Mouse (Mus musculus) retina, postnatal 7 days (tissue): ENCODE data around the gene H2-M10.4.
"Not testable (repeated sequence)": the region's sequence is repeated elsewhere in the genome, so short reads cannot be mapped to it uniquely, and the experiment has no call there.

Source experiments
- DNase-seq: peaks from one replicate; pipeline ENCODE4 v3.0.0-alpha.2; 2012; ENCODE audit warnings: low read depth, low spot score

The H2-M10.4 gene

DNA sequence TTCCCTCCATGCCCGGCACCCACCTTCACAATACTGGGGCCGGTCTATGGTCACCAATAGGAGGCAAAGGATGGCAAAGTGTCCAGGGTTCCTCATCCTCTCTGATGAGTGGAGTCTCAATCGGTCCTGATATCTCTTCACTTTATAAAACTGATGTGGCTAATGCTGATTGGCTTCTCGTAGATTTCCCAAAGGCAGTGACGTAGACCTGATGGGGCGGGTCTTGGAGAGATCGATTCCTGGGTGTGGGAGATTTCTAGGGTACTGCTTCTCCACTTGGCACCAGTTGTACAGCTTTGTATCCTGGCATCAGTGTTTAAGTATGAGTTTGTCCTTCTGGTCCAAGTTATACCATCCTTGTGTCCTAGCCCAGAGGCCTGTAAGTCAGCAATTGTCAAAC lies at the start of gene H2-M10.4:
TSS of gene H2-M10.4 (minus strand) at position 101 of the 400 bp plus-strand sequence.
- no peak for DNase-seq

DNA sequence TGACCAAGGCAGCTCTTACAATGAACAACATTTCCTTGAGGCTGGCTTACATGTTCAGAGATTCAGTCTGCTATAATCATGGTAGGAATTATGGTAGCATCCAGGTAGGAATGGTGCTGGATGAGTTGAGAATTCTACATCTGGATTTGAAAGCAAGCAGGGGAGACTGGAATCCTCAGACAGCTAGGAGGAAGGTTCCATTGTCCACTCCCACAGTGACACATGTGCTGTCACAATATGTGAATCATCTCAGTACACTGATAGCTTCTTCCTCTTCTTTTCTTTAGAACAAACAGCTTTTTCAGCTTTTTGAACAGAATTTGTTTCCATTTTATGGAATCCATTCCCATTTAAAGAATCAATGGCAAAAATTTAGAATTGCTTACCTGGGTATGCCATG lies 41.8 kb upstream of the H2-M10.4 start:
- no peak for DNase-seq

DNA sequence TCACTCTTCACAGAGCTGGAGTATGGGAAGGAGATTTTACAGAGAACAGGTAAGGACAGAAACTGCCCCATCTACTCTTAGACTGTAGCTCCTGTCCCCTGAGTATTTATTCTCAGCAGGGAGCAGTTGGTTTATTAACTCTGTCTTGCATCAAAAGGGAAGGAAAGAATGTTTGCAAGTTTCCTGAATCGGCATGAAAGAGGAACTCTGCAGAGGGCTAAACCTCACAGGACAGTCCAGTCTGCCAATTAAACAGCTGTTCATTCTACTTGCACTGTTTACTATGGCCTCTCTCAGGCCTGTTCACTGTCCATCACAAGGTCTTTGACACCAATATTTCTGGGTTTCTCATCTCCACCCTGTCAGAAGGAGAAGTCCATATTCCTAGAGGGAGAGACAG lies 38.3 kb upstream of the H2-M10.4 start:
- no peak for DNase-seq

DNA sequence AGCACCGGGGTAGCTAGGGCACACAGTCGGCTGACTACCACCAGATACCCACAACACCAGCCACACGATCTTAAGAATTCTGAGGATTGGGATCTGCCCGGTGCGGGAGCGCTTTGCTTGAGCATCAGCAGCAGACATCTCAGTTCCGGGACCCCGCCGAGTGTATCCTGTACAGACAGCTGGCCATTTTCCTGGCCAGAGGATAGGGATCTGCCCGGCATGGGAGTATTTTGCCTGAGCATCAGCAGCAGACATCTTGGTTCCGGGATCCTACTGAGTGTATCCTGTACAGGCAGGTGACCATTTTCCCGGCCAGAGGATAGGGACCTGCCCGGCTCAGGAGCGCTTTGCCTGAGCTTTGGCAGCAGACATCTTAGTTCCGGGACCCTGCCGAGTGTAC lies 26.0 kb upstream of the H2-M10.4 start:
- DNase-seq = not testable (repeated sequence)

DNA sequence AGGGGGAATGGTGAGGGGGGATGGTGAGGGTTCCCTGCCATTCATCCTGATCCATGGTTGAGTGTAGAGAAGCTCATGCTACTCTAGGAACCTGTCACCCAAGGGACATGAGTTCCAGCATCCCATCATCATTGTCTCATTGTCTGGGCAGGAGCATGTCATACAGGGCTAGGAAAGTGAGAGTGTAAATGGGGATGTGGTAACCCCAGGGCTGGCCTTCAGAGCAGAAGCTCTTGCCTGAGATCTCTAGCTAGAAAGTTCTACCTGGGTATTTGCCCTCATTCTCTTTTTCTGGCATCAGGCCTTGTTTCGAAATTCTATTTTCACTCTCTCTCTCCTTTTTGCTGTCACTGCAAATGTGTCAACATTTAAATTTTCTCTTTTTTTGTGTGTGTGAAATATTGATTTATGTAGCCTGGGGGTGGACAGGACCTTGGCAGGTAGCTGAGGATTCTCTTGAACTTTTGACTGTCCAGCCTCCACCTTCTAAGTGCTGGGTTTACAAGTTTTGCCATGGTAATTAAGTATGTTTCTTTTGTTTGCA lies 24.6 kb upstream of the H2-M10.4 start:
- DNase-seq = no peak

DNA sequence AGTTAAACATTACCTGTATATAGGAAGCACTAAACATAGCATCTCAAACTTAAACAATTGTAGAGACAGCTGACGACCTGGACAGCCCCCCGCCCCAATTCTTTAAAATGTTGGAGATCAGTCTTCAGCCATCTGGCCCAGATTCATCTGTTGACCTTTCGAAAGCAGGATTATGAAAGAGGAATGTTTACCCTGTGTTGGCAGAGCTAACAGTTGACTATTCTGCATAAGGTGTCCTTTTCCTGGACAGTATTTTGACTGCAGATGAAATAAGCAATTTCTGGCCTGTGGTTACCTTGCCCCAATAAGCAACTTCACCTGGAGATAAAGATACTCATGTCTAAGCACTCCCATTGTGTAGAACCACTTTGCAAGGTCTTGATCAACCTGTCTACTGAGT lies 21.7 kb upstream of the H2-M10.4 start:
- DNase-seq = no peak

DNA sequence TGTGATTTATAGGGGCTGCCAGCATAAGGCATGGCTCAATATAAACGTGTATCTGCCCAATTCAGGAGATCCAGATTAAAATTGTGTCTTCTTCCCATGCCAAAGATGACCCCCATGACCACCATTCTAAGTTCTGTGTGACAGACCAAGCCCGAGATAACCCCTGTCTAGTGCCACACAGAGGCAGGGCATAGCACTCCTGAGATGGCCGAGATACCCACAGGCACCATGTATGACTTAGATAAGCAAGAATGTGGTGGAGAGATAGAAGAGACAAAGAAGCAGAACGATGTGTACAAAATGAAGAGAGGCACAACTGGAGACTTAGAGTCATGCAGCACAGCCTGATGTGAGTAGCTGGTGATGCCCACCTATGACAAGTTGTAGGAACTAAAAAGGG lies 5.9 kb downstream of the H2-M10.4 start:
- no peak for DNase-seq

DNA sequence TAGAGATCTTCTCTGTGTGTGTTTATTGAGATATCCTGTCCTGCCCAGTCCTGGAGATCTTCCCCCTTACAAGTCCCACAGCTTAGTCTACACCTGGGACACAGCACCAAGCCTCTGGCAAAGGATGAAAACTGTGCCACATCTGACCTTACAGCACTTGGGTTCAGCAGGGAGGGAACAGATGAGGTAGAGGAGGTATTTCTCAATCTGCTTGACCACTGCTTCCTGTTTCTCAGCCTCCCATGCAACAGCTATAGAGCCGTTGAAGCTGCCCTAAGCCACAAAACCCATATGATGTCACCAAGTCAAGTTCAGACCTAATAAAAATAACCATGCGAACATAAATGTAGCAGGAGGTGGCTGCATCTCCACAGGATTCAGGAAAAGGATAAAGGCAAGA lies 30.7 kb downstream of the H2-M10.4 start:
- DNase-seq = no peak

DNA sequence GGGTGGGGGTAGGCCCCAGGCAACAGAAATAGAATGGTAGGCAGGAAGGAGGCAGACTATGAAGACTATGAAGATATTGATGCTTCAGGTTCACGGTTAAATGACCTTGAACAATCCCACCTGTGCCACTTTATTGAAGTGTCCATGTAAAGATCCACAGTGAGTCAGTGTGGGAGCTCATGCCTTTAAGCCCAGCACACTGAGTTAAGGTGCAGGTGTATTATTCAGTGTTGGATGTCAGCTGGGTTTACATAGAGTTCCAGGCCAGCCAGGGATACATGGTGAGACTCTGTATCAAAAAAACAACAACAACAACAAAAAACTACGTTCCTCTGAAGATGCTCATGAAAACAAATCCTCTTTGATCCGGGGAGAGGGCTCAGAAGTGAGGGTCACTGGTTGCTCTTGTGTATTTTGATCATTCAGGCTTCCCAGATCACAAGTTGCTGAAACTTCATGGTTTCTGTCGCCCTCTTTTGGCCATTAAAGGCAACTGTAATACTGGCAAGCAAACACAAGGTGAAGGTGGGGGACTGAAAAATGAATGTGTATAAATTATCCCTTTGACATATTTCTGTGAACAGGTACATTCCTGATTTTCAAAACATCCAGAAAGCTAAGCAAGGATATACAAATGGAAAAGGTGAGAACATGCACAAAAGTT lies 43.9 kb downstream of the H2-M10.4 start:
- peak; percentile 64 for DNase-seq

DNA sequence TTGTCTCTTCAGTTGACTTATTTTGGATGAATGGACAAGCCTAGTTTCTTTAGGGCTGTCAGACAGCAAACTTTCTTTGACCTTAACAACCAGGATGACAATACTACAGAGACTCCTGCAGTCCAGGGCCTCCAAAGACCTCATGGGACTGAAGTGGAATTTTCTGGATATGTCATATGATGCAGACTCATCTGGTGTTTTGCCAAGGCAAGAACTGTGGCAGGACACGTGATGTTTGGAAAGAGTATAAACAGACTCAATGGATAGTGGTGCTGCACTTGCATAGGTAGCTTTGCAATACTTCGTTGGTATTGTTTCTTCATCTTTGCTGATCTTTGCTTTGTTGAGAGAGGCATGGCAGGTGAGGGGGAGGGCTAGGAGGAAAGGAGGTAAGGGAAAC lies 44.7 kb downstream of the H2-M10.4 start:
- no peak for DNase-seq

DNA sequence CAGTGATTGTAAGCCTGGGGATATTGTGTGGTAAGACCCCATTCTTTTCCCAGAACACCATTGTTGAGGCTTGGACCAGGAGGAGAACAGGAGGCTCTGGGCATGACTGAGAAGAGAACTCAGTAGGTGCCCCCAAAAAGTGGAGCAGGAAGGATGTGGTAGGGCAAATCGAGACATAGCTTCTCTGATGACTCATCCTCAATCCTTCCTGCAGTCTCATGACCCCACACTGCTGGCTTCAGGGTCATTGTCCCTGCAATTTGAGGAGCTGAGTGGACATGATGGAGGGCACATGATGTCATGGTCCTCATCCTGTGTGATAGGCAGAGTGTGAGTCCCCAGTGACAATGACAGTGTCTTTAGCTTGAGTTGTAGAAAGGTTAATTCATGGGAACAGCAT lies 46.7 kb downstream of the H2-M10.4 start:
- DNase-seq = no peak

DNA sequence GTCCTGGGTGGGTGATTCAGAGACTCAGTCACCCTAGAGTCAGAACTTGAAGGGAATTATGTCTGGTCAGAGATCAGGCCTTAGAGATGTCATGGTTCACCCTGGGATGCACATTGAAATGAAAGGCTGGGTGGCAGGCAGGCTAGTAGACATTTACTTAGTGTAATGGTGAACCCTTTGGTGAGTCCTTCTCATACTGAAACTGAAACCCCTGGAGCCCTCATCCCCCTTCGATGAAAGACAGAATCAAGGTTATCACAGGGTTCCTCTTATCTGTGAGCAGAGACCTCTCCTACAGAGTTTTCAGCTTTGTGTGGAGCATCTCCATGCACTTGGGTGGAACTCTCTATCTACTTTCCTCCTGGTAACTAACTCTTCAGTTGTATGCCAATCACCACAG lies 47.8 kb downstream of the H2-M10.4 start:
- DNase-seq = no peak
